Mouse (Mus musculus) spleen, postnatal 14 days (tissue): ENCODE results near the gene Pacrg.

ENCODE experiments used
- DNase-seq, 2 experiments: peaks; one replicate each; pipeline ENCODE4 v3.0.0; 2021 to 2022; ENCODE audit warnings: low spot score in 2 of 2

The Pacrg gene

DNA sequence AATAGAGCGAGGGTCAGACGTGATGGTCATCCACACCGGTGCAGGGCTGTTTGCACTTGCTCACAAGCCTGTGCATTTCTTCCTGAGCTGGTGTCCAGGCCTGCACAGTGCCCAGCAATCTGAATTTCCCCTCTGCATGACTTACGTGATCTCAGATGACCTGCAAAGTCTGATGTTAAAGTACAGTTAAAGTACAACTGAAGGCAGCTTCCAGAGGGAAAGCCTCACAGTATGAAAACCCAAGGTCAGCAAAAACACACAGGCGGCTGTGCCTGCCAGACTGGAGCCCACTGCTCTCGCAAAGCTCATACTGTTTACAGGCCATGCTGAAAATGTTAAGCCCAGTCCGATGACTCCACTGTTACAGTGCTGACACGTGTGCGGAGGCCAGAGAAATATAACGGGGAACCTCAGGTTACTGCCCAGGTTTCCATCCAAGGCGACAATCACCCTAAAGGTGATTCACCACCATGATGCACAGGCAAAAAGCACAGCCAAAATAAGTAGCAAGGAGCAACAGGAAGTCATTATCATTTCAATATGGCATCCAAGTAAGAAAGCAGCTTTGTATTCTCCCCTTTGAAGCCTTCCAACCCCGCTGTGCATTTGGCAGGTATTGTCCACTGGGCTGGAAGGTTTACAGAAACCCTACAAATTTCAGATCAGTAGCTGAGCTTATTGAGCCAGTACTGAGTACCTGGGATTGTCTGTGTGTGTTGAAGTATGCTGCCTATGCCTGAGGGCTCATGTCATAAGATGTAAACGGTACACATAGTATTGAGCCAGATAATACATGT is 213.6 kb downstream of the Pacrg start:
- no peak for DNase-seq

DNA sequence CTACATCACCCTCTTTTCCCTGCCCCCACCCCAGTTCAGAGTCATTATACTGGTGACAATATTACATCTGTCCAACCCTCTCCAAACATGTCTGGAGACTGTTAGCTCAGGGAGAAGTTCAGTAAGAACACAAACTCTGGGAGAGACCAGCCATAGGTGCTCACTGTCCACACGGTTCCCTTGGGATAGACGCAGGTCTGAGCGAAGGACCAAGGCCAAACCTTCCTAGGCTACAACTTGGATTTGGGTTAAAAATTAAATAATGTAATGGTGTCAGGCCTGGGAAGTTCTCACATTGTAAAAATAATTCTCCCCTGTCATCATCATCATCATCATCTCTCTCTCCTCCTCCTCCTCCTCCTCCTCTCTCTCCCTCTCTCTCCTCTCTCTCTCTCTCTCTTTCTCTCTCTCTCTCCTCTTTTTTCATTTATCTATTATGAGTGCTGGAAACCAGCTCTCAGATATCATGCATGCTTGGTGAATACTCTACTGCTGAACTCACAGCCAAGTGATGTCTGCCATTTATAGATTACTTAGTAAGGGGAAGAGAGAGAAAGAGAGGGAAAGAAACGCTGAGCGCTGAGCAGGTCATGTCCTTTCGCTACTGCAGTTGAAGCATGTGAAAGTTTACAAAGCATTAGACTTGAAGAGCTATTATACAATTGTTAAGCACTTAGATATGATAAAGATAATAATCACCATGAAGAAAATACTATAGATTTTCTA is 215.2 kb downstream of the Pacrg start:
- DNase-seq = no peak

DNA sequence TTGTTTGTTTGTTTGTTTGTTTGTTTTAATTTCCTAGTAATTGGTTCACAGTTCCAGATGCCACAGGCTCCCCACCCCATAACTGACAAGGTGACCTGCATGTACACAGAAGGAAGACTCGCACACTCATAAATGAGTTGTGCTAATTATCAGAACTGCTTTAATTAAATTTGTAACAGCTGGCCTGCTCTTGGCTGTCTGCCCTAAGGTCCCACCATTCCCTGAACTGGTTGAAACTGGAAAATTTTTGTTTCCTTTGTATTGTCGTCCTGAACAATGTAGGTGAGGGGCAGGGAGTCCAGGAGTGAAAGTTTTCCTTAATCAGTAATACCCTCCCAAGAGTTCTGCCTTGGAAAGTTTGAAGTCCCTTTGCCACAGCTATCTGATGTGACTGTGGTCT is 219.5 kb downstream of the Pacrg start:
- no peak for DNase-seq

DNA sequence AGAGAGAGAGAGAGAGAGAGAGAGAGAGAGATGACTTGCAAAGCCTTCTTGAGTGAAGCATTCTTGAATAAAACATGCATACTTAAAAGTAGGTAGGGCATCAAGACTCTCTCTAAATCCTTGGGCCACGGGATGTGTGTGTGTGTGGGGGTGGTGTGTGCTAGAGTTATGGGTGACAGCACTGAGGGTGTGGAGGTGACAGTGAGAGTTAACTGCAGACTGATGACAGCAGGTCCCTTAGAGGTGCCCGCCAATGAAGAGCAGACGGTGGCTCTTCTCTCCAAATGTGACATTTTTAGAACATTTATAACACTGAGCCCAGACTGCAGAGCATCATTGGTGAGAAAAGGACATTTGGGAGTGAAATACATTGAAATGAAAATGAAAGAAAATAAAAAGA is 220.2 kb downstream of the Pacrg start:
- DNase-seq = no peak

DNA sequence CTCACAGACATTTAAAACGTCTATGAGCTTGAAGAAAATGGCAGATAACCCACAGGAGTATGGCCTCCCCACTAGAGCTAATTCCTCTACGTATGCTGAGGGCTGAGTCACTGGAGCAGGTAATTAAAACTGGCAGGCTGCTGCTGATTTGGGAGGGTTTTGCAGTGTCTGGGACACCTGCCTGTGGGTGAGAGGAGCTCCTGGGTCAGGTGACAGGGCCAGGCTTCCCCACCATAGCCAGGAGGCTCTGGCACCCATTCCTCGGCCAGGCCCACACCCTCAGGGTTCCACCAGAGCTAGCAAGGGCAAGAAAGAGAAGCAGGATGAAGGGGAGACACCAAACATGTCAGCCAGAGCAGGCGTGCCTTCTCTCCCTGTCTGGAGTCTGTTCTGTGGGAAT is 222.5 kb downstream of the Pacrg start:
- no peak for DNase-seq

DNA sequence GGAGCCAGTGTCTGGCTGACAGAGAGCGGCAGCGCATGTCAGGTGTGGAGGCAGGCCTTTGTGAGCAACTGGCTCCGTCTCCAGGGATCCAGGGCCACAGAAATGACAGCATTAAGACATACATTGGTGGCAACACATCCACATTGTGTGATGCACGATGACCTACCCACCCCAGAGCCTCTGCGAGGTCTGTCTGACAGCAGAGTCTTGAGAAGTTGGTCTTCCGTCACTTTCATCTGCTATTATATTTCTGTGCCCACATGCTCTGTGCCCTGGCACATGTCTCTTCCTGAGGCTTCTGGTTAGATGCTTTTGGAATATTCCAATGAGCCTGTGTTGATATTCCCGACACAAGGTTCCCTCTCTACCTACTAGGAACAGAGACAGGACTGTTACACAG is 224.5 kb downstream of the Pacrg start:
- no peak for DNase-seq

DNA sequence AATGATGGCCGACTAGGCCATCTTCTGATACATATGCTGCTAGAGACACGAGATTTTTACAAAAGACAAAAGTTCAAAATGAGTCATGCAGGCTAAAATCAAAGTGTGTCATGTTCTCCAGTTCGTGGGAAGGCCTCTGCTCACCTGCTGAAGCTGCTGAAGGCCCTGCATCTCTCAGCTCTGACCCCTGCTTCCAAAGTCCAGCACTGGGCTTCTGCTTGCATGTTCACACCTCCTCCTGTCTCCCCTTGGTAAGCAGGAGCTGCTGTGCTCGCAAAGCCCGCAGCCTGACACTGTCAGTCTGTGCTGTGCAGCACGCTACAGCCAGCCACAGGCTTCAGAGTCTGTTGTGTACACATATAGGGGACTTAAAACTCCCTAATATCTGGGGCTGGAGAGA is 225.4 kb downstream of the Pacrg start:
- no peak for DNase-seq

DNA sequence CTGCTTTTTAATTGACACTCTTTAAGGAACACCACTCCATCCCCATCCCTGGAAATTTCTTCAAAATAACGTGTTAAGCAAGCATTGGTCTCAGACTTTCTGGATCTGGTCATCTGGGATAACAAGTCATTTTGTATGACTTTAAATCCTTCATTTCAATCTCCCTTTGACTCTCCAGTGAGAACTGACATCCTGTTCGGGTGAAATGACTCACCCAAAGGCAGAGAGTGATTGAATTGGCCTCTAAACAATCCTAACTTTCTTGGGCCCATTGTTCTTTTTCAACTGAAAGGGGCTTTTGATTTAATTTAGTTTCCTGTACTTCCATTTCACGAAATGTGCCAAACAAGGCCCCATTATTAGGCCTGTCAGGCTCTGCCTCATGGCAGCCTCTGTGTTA is 228.5 kb downstream of the Pacrg start:
- DNase-seq = no peak

DNA sequence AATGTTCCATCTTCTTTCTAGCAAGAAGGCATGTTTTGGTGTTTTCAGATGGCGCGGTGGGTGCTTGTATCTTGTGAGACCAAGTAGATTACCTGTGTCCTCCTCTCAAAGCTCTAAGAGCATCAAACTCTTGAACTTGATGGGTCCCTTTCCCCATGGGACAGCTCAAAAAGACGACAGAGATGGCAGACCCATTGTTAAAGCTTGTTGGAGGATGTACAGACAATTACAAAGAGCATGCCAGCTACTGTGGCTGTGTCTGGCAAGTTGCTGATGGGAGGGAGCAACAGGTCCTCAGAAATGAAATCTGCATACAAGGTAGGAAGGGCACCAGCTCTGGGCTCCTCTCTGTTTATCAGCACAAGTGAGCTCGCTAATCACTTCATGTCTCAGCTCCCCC is 232.0 kb downstream of the Pacrg start:
- DNase-seq = no peak

GRCm38 (mm10) chr17:10606090-10606489 is 234.0 kb downstream of the Pacrg start:
- no peak for DNase-seq

GRCm38 (mm10) chr17:10597741-10598140 is 242.4 kb downstream of the Pacrg start:
- no peak for DNase-seq

DNA sequence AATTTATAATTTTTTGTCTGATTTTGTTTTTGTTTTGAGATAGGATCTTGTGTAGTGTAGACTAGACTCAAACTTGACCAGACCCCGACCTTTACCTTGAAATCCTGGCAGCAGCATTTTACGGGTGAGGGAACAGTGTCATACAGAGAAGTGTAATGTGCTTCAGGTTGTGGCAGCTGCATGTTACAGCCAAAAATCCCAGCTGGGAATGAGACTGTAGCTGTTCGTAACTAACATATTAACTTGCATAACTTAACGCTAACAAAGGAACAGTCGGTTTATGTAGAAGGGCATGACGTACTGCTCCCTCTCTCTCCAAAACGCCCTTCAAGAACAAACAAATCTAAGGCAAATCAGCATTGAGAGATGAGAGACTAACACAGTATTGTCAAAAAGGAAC is 250.5 kb downstream of the Pacrg start:
- no peak for DNase-seq

DNA sequence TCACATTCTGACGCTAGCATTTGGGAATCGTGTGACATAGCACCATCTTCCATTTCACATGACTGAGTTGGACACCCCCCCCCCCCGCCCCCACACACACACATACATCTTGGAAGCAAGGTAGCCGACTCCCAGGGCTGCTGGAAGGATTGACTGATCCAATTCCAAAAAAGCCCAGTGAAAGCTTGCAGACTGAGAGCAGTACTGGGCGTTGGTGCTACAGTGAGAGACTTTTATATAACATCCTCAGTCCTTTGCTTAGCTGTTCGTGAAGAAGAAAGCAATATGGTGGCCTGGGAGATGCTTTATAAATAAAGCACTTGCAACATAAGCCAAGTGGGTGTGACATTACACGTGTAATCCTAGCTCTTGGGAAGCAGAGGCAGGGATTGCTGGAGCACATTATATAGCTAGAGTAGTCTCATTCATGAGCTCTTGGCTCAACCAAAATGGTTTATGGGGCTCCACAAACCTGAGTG is 251.2 kb downstream of the Pacrg start:
- DNase-seq = no peak

DNA sequence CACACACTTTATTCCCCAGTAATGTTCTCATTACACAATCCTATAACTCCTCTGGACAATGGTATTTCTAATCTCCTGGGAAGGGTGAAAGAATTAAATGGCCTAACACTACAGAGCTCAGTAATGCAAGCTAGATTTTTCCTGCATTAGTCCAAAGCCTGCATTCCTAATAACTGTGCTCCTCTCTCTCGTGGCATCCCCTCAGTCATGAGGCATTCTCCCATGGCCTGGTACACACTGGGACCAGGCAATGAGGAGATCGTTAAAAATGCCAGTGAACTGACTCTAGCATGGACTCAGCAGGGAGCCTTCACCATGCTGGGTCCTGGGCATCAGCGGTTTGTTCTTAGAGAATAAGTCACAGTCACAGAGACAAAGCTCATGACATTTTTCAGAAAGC is 256.8 kb downstream of the Pacrg start:
- DNase-seq = no peak

DNA sequence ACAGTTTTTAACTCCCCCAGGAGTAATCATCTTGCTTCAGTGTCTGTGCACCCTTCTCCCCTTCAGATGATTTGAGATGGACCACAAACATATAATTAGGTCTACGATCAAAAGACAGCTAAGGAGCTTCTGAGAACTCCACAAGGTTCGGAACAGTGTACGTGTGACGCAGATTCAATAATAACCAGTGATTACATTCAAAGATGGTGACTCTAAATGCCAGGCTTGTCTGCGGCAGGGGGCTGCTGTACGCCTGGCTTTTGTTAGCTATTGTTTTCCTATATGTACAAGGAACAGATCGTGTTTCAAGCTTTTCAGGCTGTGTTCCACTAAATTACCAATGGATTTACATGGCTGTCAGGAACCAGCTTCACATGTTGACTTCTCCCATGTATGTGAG is 264.8 kb downstream of the Pacrg start:
- no peak for DNase-seq

DNA sequence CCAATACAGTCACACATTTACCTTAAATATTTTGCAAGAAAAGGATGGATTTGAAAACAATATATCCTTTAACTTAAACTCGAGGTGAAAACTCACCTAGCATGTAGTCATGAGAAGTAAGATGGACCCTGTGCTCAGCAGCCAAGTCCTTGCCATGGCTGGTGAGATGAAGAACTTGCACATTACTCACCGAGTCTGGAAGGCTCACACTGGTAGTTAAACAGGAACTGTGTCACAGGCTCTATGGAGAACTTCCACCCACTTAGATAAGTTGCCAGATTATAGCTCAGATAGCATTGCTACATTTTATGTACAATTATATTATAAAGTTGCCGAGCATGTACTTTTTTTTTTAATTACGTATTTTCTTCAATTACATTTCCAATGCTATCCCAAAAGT is 267.7 kb downstream of the Pacrg start:
- no peak for DNase-seq

- DNase-seq = no peak
Measured at GRCm38 (mm10) chr17:10569270-10569669, 270.8 kb downstream of the Pacrg start.

DNA sequence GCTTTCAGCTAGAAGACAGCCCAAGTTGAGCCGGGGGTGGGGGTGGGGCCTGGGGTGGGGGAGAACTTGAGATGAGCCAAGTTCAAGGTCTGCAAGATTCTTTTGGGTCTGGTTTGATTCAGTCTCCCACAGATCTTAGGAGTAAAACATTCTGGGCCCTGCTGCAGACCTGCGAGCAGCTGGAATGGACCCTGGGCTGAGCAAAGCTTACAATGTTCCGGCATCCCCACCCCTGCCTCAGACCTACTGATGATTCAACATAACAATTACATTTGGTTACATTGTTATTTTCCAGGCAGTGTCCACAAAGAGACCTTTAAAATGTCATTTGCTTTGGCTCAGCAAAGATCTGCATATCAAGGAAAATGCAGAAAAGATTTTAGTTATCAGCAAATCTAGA is 272.7 kb downstream of the Pacrg start:
- DNase-seq = no peak

DNA sequence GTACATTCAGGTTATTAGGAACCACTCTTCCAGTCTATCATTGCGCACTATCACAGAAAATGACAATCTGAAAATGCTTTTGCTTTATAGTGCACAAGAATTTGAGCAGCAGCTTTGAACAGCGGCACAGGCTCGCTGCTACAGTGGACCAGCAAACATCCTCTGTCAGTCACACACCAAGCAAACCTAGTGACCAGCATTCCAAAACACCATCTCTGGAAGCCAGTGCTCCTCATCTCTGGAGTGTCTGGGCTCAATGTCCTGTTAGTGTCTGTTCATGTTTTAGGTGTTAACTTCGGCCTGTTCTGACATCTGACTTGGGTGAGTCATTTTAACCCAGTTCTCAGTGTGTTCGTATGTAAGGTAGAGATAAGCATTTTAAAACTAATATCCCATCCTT is 275.9 kb downstream of the Pacrg start:
- DNase-seq = no peak

GRCm38 (mm10) chr17:10562871-10563270 is 277.2 kb downstream of the Pacrg start:
- no peak for DNase-seq

- no peak for DNase-seq
Measured at GRCm38 (mm10) chr17:10560053-10560452, 280.1 kb downstream of the Pacrg start.

DNA sequence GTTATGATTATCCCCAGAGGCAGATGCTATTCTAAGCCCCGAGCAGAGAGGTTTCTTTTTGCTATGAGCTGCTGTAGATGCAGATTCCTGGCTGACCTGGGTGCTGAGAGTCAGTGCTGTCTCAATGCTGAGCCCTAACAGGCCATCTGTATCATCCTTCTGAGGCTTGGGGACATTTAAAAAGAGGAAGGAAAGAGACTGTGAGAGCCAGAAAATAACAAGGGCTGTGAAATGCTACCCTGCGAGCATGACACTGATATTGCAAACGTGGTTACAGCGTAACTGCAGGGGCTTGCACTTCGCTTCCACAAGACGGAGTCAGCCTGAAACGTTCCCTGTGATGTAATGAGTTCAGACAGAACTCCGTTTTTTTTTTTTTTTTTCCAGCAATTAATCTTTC is 281.4 kb downstream of the Pacrg start:
- DNase-seq = no peak

DNA sequence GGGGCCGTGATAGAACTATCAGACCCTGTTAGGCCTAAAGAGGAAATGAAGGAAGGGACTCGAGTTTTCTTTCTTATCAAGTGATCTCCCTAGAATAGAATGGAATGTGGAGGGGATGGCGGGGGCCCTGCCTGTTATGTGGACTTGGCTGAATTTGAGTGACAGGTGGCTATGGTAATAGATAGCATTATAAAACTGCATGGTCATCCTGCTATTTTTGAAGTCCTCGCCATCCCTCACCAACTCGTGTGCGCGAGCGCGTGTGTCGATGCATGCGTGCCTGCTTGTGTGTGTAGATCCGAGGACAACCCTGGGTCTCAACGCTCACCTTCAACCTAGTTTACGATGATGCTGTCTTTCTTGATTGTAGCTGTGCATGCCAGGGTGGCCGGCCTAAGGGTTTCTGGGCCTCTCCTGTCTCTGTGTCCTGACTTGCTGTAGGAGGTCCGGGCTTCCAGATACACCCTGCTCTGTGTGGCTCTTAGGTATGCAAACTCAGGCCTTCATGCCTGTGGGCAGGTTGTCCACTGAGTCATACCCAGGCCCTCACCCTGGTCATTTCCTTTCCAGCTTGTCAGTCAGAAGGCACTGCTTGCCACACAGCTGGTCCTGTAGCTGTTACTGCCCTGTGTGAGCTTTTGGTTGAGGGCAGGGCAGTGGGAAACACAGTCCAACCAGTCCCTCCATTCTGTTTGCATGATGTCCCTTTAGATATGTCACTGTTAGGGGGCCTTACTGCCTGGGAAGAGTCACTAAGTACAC is 287.6 kb downstream of the Pacrg start:
- no peak for DNase-seq
